Mouse (Mus musculus) layer of hippocampus, adult 8-10 months (tissue): ENCODE data around the gene Rnf126. TPM values are rescaled to one million over a fixed set of nuclear protein-coding genes. Genes with fewer than 3 reads are reported as not detected.
"Not testable (repeated sequence)": the region's sequence is repeated elsewhere in the genome, so short reads cannot be mapped to it uniquely, and the experiment has no call there.

Source experiments
- DNase-seq, 2 experiments: peaks; one replicate each; pipeline ENCODE4 v3.0.0; 2022; ENCODE audit warnings: low spot score in 2 of 2
- total RNA-seq, 4 experiments: library from RNA; stranded (reverse); gene quantifications; 2 replicates each; pipeline ENCODE4 v1.2.4; 2022

Gene Rnf126
- total RNA-seq, 4 experiments from 2014 or later: 72.4 to 82.9 (median 75.8) TPM

DNA sequence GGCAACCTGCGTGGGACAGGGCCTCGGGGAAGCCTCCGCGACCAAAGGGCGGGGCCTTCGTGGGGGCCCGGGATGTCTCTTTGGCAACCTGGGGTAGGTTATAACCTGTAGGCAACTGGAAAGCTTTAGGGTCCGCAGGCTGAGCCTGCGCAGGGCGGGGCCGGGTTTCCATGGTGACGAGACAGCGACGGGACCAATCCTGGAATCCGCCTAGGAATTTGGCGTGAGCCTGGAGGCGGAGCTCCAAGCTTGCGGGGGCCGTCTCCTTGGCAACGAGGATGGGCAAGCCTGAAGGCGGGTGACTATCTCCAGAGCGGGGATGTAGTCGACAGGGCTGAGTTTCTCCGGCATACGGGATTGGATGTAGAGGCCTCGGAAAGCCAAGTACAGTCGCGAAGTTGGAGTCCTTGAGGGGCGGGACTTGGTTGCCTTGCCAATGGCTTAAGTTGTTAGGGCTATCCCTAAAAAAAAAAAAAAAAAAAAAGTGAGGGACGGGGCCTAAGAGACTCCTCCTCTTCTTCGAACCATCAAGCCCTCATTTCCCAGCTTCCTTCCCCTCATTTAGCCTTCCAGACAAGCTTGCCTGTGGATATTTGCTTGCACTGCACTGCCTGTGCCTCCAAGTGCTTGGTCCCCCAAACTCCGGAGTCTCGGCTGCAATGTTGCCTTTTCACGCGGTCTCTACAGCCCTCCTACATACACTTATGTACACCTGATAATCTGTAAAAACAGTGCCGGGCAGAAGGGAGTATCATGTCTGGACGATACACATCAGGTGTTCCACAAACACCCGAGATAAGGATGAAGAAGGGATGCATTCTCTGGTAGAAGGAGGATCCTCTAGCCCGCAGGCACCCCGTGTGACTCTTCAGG is 856 bp upstream of the Rnf126 start:
- DNase-seq: peak; percentile 95 to 96

DNA sequence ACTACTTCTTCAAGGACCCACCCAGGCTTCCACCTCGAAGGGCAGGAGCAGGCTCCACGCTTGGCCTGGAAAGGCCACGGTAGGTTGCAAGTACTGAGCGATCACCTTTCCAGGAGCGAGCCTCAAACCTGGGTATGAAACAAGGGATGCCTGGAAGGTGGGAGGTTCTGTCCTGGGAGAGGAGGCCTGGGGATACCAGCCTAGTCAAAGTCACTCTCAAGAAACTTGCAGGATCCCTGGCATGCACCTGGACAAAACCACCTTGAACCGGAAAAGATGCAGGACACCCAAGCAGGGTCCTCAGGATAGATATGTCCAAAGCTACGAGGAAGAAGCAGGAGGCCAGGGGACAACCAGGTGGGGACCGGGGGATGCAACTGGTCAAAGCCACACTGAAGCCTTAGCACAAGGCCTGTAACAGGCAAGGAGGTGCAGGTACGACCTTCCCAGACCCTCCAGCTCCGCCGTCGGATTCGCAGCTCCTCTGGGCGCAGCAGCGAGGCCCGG is 698 bp downstream of the Rnf126 start:
- peak in 1 of 2 experiments; percentile 38 for DNase-seq

DNA sequence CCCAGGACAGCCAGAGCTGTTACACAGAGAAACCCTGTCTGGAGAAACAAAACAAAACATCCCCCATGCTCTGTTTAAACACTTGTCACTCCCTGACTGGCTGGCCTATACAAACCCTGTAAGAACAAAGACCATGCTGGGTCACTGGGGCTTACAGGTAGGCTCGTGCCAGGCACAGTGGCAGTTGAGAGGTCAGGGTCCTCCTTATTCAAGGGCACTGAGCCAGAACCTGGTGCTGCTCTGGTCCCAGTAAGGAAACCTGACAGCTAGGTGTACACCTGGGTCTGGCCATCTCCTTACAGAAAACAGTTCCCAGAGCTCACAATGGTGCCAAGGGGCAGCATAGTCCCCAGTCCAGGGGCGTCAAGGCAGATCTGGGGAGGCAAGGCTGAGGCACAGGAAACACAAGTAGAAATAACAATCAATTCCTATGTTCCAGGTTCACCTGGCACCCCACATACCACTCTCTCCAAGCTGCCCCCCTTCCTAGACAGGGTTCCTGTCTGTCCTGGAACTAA is 1.5 kb downstream of the Rnf126 start:
- no peak for DNase-seq

DNA sequence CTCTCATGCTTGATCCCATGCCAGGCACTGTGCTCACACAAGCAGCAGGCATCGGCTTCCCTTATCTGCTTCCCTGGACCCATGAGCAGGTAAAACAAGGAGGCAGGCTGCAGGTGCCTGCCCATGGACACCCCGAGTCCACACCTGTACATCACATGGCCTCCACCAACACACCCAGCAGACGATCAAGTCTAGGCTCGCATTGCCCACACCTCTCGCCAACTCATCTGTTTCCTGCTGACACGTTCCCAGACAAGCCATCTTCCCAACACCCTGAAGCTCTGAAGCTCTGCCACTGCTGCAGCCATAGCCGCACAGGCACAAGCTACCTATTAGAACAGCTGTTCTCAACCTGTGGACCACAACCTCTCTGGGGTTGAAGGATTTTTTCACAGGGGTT is 2.5 kb downstream of the Rnf126 start:
- DNase-seq: no peak

DNA sequence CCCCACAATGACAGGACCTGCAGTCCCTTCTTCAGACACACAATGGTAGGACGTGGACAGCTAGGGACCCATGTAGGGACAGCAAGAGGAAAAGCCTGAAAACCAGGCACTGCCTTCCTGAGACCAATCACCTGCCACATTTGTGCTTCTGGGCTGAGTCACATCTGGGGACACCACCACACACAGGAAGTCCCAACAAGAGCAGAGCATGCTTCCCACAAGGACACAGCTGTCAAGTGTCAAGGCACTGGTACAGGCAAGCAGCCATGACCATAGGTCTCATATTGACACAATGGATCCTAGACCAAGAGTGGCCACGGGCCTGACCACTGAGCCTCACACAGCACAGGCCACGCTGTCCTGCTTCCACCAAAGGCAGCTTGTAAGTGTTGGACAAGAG is 3.9 kb downstream of the Rnf126 start:
- no peak for DNase-seq

DNA sequence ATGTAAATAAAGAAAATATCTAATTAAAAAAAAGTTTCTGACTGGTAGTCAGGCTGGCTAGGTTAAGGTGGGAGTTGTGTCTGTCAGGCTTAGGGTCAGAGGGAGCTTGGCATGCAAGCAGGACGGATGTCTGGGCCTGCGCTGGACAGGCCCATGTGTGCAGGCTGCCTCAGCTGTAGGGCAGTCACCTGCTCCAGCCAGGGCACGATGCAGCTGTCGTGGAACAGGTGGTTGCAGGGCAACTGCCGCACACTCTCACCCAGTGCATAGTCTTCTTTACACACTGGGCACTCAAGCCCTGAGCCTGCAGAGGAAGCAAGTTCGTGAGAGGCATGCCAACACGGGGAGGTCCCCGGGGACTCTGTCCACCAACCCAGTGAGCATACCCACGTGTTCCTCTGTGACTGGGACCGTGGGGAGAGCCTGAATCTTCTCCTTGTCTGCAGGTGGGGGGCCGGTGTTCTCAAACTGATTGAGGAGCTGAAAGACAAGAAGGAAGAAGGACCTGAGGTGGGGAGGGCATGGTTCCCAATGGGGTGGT is 6.1 kb downstream of the Rnf126 start:
- no peak for DNase-seq

DNA sequence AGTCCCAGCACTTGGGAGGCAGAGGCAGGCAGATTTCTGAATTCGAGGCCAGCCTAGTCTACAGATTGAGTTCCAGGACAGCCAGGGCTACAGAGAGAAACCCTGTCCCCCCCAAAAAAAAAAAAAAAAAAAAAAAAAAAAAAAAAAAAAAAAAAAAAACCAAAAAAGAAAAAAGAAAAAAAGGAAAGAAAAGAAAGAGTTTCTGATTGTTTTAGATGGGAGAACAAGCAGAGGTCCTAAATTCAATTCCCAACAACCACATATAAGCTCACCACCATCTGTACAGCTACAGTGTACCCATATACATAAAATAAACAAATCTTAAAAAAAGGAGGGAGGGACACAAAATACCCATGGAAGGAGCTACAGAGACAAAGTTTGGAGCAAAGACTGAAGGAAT is 7.1 kb downstream of the Rnf126 start:
- DNase-seq: not testable (repeated sequence)

DNA sequence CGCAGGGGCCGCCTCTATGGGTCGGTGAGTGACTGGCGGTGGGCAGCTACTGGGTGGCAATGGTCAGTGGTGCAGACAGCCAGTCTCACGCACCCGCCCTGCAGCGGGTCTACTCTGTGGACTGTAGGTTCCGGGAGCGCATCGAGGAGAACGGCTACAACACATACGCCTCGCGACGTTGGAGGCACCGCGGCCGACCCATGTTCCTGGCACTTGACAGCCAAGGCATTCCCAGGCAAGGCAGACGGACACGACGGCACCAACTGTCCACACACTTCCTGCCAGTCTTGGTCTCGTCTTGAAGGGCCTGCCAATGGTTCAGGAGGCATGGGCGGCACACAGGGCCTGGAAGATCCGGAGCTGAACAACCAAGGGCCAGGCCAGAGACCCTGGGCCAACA is 10.1 kb downstream of the Rnf126 start:
- DNase-seq: no peak

DNA sequence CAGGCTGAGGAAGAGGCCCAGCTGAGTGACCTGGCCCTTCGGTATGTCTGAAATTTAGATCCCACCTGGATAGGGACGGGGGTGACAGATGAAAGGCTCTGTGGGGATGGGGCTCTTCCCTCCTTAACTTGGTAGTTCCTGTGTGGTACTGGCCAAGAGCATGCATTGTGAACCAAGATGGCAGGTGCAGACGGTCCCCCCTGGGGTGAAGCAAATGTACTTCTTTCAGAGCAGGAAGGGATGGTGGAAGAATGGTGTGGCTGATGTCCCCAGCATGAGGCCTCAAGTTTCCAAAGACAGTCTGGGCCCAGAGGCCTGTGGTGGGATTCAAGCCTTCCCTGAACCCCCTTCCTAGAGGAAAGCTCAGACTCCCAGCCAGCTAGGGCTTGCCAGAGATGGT is 10.9 kb downstream of the Rnf126 start:
- DNase-seq: no peak

DNA sequence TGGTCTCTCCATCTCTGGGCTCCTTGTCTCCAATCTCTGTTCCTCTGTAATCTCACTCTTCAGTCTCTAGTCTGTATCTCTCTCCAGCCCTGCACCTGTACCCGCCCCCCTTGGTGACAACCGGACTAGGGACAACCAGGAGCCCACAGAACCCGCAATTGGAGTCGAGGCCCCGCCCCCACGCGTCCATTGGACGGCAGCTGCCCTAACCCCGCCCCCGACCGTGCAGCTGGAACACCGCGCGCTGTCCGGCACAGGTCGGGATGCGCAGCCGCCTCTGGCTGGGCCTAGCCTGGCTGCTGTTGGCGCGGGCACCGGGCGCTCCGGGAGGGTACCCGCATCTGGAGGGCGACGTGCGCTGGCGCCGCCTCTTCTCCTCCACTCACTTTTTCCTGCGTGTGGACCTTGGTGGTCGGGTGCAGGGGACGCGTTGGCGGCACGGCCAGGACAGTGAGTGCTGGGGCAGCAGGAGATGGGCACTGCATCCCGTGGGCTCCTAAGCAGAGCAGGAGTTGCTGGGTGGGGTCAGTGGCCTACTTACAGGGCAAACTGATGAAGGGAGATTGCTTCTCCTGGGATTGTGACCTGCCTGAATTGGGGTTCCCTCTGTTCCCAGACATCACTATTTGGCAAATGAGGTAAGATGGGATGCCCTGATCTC is 11.8 kb downstream of the Rnf126 start, which contains the start of gene Fgf22:
Gene Fgf22, plus strand, starts transcription at position 221 of the 661 bp plus-strand sequence.
- DNase-seq: peak; percentile 68 to 70

DNA sequence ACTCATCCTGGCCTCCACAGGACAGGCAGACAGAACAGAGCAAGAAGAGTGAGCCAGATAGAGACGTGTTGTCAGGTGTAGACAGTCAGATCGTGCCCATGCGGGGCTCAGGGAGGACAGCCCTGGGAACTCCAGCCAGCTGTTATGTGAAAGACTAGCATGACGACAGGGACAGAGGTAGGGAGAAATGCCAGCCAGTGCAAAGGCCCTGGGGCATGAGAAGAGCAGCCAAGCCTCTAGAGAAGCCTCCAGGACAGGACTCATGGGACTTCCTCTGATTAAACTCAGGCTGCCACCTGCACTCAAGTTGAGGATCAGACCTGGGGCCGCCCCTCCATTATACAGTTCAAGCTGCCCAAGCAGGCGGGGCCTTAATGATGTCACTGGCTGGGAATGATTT is 18.3 kb downstream of the Rnf126 start:
- DNase-seq: no peak

DNA sequence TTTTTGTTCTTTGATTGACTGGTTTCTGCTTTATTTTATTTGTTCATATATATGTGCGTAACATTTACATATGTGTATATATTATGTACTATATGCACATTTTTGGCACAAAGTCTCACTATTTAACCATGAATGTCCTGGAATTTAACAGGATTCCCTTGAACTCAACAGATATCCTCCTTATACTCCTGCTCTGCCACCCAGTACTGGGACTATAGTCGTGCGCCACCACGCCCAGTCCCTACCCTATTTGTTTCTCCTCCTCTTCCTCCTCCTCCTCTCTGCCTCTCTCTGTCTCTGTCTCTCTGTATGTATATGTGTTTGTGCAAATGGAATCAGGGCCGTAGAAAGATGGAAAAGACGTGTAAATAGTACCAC is 20.0 kb downstream of the Rnf126 start:
- no peak for DNase-seq

DNA sequence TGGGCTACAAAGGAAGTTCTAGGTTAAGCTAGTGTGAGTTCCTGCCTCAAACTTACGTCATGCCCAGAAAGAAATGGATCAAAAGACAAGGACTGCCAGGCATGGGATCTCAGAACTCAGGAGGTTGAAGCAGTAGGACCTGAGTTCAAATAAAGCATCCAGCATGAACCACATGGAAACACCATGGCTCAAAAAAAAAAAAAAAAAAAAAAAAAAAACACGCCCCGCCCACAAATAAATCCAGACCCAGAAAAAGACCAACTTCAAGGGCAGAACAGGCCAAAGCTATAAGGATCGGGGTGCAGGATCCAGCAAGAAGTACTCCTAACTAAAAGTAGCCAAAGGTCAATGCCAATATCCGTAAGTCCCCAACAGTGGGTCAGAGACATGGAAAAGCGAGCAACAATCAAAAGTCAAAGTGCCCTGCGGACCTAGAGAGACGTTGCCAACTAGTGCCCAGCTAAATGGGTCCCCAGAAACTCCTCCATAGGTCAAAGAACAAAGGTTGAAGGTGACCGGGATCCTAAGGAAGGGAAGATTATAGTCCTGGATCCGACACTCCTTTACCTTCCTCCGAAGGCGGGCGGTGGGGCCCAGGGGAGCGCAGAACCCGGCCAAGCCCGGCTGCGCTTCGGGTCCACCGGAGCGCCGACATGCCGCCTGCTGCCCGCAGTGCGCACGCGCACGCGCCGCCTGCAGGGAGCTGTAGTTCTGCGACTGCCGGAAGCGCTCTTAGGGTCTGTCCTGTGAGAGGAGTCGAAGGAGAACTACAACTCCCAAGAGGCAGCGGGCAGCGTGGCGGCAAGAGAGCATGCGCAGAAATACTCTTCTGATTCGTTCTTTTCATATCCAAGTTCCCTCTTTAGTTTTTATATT is 20.6 kb downstream of the Rnf126 start, which contains the start of gene Polrmt:
Gene Polrmt, minus strand, starts transcription at position 684 of the 876 bp plus-strand sequence.
- DNase-seq: peak; percentile 97

DNA sequence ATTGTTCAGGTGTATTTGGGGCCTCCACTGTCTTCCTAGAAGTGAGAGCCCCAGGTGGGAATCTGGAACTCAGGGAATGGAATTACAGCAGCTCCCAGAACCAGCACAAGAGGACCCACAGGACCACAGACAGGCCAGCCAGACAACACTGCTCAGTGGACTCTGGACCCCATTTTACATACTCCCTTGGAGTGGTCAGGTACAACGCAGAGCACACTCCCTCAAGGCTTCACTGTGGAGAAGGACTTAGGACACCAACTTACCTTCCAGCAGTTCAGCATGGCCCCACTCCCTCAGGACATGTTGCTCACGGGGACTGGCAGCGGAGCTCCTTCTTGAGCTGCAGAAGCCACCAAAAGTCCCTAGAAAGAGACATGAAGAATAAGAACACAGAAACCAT is 21.3 kb downstream of the Rnf126 start:
- DNase-seq: no peak

DNA sequence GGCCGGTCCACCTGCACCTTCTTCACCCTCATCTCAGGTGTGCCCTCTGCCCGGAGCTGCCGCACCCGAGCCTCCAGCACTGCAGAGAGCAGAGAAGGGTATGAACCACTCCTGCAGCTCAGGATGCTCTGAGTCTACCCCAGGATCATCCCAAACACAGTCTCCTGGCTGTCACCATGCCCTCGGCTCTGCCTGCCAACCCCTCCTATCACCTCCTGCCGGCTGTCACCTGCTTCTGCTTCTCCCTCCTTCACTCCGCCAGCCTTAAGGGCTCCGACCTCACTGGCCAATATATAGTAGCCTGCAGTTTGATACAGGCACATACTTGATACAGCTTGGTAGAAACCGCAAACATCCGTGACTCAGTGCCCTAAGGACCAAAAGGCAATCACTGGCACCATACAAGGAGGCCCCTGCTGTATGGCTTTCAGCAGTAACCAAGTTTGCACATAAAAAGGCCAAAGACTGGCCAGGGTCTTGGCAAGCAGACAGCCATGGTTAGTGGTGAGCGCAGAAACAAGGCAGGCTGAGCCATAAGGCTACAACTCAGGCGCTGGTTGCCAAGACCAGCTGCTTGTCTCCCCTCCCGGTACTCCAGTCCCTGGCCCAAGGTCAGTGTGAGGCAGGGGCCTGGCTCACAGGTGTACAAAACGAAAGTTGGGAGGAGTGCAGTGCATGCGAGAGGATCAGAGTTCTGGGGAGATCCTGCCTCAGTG is 22.9 kb downstream of the Rnf126 start:
- no peak for DNase-seq

DNA sequence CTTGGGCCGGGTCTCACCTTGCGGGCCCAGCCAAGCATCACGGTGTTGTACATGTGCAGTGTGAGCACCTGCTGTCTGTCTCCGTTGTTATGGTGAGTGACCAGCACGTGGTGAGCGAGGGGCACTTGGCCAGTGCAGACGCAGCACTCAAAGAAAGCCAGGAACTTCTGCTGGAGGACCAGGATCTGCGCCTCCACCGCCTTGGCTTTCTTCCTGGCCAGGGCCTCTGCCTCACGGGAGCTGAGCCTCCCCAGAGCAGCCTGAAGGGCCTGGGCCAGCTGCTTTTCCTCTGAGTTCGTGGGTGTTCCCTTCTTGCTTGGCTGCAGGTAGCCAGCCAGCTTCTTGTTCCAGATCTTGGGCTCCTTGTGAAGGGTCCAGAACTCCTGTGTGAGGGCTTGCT is 23.6 kb downstream of the Rnf126 start:
- DNase-seq: no peak

DNA sequence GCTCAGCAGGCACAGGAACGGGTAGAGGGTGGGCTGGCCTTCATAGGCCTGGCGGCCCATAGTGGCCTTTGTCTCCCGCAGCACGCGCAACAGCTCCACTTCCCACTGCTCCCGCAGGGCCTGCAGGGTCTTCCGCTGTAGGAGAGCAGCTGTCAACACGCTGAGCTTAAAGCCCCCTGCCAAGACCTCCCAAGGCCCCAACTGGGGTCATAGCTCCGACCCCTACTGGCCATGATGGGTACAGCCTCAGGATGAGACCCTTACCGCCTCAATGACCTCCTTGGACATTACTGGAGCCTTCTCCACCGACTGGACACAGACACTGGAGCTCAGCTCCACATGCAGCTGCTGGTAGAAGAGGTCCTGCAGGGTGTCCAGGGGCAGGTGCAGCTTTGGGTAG is 25.9 kb downstream of the Rnf126 start:
- DNase-seq: no peak

DNA sequence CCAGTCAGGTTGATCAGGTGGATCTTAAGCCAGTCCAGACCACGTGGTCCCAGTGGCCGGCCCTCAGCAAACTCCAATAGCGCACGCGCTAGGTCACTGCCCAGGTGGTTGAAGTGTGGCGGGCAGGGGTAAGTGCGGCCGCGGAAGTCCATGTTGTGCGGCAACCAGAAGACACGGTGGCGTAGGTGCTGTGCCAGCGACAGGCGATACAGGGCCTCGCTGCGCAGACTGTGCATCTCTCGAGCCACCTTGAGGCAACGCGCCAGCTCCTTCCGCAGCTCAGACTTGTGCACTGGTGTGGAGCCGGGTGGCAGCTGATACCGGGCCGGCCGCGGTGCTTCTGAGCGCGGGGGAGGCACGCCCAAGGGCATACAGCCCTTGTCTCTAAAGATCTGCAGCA is 27.5 kb downstream of the Rnf126 start:
- no peak for DNase-seq

DNA sequence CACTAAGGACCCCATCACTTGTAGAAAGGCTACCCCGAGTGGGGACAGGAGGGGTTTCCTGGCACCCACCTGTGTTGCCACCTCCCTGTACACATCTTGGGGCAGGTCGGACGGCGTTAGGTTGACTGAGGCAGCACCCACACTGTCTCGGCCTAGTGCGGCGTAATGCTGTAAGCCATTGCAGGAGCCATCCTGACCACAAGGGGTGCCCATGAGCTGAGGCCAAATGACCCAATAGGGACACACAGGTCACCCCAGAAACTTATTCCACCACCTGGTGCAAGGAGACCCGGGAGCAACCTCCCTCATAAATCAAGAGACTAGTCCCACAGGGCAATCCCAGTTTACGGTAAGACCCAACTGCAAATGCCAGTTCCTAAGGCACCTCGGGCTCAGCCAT is 28.5 kb downstream of the Rnf126 start:
- DNase-seq: no peak

DNA sequence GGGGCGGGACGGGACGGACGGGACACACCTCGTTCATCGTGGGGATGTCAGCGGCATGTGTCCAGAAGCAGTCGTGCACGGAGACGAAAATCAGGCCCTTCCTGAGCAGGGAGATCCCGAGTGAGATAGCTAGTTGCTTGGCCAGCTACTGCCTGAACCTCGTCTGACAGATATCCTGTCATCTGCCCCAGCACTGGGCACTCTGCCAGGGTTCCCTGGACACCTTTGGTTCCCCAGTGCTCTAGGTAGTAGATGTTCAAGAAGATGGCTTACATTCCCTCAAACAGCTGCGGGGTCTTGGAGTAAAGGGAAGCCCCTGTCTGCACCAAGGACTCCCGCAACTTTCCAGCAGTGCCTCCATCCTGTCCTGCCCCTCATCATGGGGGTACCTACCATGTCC is 30.0 kb downstream of the Rnf126 start:
- DNase-seq: no peak
